Mouse (Mus musculus) liver, embryonic 14.5 days (tissue): ENCODE data around the gene Vstm4.

Source experiments
- CTCF ChIP-seq: IDR thresholded peaks from 2 replicates; pipeline ENCODE4 v1.5.1; 2016; ENCODE audit warnings: antibody characterized with exemption, low read depth, control low read depth
- EP300 ChIP-seq: IDR thresholded peaks from 2 replicates; pipeline ENCODE4 v1.6.1; 2016; ENCODE audit warnings: antibody characterized with exemption, low read depth

- TF ChIP-seq CTCF (no peak), EP300 (no peak)
Measured at GRCm38 (mm10) chr14:32810111-32810510, 46.4 kb upstream of the Vstm4 start.
